Mouse (Mus musculus) kidney, adult 2 months (tissue): Measurements from ENCODE around the gene Rpia.

Experiments used
- CTCF ChIP-seq: fragments of 200-500 bp; conservative IDR thresholded peaks from 2 replicates; pipeline ENCODE4 v1.5.1; 2011; ENCODE audit warnings: low read depth, mild to moderate bottlenecking, control low read depth, low read length, moderate library complexity, mixed read lengths; ENCODE audit not compliant: insufficient read depth, insufficient read length
- POLR2A ChIP-seq: fragments of 200-500 bp; IDR thresholded peaks from one replicate; pipeline ENCODE4 v1.6.1; 2011; ENCODE audit warnings: low read depth, low read length, control low read depth

GRCm38 (mm10) chr6:70810524-70810923 lies 18.5 kb upstream of the Rpia start:
- TF ChIP-seq CTCF (no peak), POLR2A (no peak)
